11 mouse cellular contexts compared by ENCODE assay signal in genomic region chr9:32823439-32824133, GRCm38 (mm10).
DNase-seq lines count a peak whose midpoint lies in the region; ATAC-seq lines count a peak whose summit lies in the region.
"Had no signal": no experiment of that assay in that cellular context is flagged by ENCODE, and none has a peak within 500 bp of the region (broad histone marks: within the 10 kb centered on the region; RNA-seq: fewer than 3 reads in every experiment).

No protein-coding gene starts in this region.

- H3K9me3 ChIP-seq in kidney, embryonic 15.5 days (replicated peaks), result no peaks in the 10 kb centered on the region
- no peaks in the 10 kb centered on the region for H3K9me3 ChIP-seq in embryonic facial prominence, embryonic 14.5 days (ENCODE audit: control insufficient read depth, low read length)
- no peaks in the 10 kb centered on the region for H3K9me3 ChIP-seq in neural tube, embryonic 11.5 days (ENCODE audit: control insufficient read depth, low read length)

- H3K36me3 ChIP-seq in kidney, embryonic 15.5 days, result no peaks in the 10 kb centered on the region
- no peaks in the 10 kb centered on the region for H3K36me3 ChIP-seq in embryonic facial prominence, embryonic 14.5 days (ENCODE audit: control insufficient read depth, insufficient read depth, low read length)
- no peaks in the 10 kb centered on the region for H3K36me3 ChIP-seq in neural tube, embryonic 11.5 days (ENCODE audit: control insufficient read depth, insufficient read depth, low read length)

- H3K4me1 ChIP-seq in kidney, embryonic 15.5 days, result peaks cover 12% of the 10 kb centered on the region
- peaks cover 13% of the 10 kb centered on the region for H3K4me1 ChIP-seq in embryonic facial prominence, embryonic 14.5 days (ENCODE audit: control insufficient read depth, insufficient read depth, low read length)
- no peaks in the 10 kb centered on the region for H3K4me1 ChIP-seq in neural tube, embryonic 11.5 days (ENCODE audit: control insufficient read depth, insufficient read depth, low read length)

- WGBS in kidney, embryonic 15.5 days, result 17% methylated on average over 8 of the region's 8 CpGs
- WGBS in embryonic facial prominence, embryonic 14.5 days, result 12% methylated on average over 8 of the region's 8 CpGs
- WGBS in neural tube, embryonic 11.5 days, result 50% methylated on average over 8 of the region's 8 CpGs

- no peak for DNase-seq in kidney, adult 8-10 months
- DNase-seq in embryo, embryonic 10 days (ENCODE audit: low spot score), result peak; percentile 85
- peak; percentile 88 for DNase-seq in embryonic facial prominence, embryonic 14.5 days (ENCODE audit: low spot score)
- DNase-seq in neural tube, embryonic 11.5 days (ENCODE audit: low spot score), result peak; percentile 39
- no peak for DNase-seq in cerebellum, postnatal 36 days
- DNase-seq in urinary bladder, adult 18-20 months (ENCODE audit: low spot score in 2 of 2), result no peak
- DNase-seq: adrenal gland, postnatal 36 days; right cerebral cortex, postnatal 4 days; thymus, postnatal 4 days had no signal

- H3K4me2 ChIP-seq in kidney, embryonic 15.5 days, result peak overlapping the region; percentile 8; the same call in 1 of the 2 replicates
- H3K4me2 ChIP-seq in embryonic facial prominence, embryonic 14.5 days (ENCODE audit: low read depth, low read length), result peak overlapping the region; percentile 10; the same call in 1 of the 2 replicates
- H3K4me2 ChIP-seq in neural tube, embryonic 11.5 days (ENCODE audit: low read depth), result no peak overlapping the region

- no peaks in the 10 kb centered on the region for H3K27me3 ChIP-seq in kidney, embryonic 15.5 days
- H3K27me3 ChIP-seq in embryonic facial prominence, embryonic 14.5 days (replicated peaks; ENCODE audit: control insufficient read depth, insufficient read depth, low read length), result no peaks in the 10 kb centered on the region
- H3K27me3 ChIP-seq in neural tube, embryonic 11.5 days (ENCODE audit: control insufficient read depth, insufficient read depth, low read length), result no peaks in the 10 kb centered on the region

- H3K9ac ChIP-seq in kidney, embryonic 15.5 days, result no peak overlapping the region
- H3K9ac ChIP-seq in embryonic facial prominence, embryonic 14.5 days (ENCODE audit: low read depth, low read length), result no peak overlapping the region
- no peak overlapping the region for H3K9ac ChIP-seq in neural tube, embryonic 11.5 days (ENCODE audit: low read length)
- H3K9ac ChIP-seq: liver, embryonic 14.5 days had no signal

- no peak overlapping the region for H3K4me3 ChIP-seq in kidney, embryonic 15.5 days (replicated peaks)
- no peak overlapping the region for H3K4me3 ChIP-seq in embryonic facial prominence, embryonic 14.5 days (ENCODE audit: low read depth, low read length)
- H3K4me3 ChIP-seq in neural tube, embryonic 11.5 days (ENCODE audit: low read depth, low read length), result no peak overlapping the region

- ATAC-seq in kidney, embryonic 15.5 days (replicated peaks; ENCODE audit: low FRiP score), result peak; percentile 76
- ATAC-seq in embryonic facial prominence, embryonic 14.5 days (ENCODE audit: low read depth), result peak; percentile 72; the same call in 1 of the 2 replicates
- no peak for ATAC-seq in neural tube, embryonic 11.5 days (ENCODE audit: insufficient read depth, low FRiP score, low TSS enrichment)

- H3K27ac ChIP-seq in kidney, embryonic 15.5 days, result peak overlapping the region; percentile 64
- H3K27ac ChIP-seq in embryonic facial prominence, embryonic 14.5 days (replicated peaks; ENCODE audit: low read depth, low read length), result no peak overlapping the region
- H3K27ac ChIP-seq in neural tube, embryonic 11.5 days (ENCODE audit: low read depth, low read length), result no peak overlapping the region
- H3K27ac ChIP-seq: liver, embryonic 14.5 days had no signal

Comparison
In these comparisons a context has a peak if more than half of its experiments do, and no peak if none do; other contexts are left out.
1. DNase-seq: peak in embryo, embryonic 10 days (single experiment), embryonic facial prominence, embryonic 14.5 days (single experiment) and neural tube, embryonic 11.5 days (single experiment); none in kidney, adult 8-10 months (0 of 2), cerebellum, postnatal 36 days (0 of 2) and urinary bladder, adult 18-20 months (0 of 2).